Mouse (Mus musculus): ENCODE measurements around the gene Spns3.
"Not testable (repeated sequence)": the region's sequence is repeated elsewhere in the genome, so short reads cannot be mapped to it uniquely, and the experiment has no call there.

The Spns3 gene

GRCm38 (mm10) chr11:72556953-72557352, 6.6 kb upstream of the Spns3 start:
- no peak for DNase-seq (ENCODE audit: low spot score)

- DNase-seq (ENCODE audit: low spot score), result no peak
Measured at GRCm38 (mm10) chr11:72556470-72556869, 6.2 kb upstream of the Spns3 start.

DNA sequence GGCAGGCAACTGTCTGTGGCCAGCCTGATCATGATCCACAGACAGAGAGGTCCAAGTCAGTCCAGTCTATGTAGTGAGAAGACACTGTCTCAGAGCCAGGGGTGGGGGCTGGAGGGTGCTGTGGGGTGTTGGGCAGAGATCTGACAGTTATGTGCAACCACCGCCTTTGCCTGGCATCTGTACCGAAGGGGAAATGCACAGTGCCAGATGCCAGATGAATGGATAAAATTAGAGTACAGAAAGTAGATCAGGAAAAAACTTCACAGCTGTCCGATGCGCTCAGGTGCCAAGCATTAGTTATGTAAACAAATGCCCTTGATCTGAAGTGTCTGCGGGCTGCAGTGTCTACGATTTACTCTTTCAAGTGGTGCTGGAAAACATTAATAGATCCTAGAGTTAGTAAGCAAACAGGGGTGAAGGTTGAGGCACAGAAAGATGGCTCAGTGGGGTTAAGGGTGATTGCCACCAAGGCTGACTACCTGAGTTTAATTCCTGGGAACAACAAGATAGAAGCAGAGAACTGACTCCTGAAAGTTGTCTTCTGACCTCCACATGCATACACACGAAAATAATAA, 1.3 kb upstream of the Spns3 start:
- DNase-seq (ENCODE audit: low spot score), result no peak

DNA sequence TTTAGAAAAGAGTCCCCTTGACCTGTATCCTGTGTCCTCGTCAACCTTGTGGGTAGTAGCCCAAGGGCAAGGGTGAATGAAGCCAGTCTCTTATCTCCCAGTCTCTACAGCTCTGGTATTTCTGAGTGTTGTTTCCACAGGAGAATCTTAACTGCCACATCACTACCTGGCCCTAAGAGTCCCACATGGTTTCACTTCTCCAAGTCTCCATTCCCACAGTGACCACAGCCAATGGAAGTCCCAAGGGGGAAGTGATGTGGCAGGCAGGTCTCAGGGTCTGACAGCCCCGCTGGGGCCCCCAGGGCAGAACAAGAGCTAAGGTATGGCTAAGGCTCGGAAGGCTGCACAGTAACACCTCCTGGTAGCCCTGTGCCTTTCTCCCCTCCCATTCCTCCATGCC, 3.1 kb downstream of the Spns3 start:
- DNase-seq (ENCODE audit: low spot score), result no peak

DNA sequence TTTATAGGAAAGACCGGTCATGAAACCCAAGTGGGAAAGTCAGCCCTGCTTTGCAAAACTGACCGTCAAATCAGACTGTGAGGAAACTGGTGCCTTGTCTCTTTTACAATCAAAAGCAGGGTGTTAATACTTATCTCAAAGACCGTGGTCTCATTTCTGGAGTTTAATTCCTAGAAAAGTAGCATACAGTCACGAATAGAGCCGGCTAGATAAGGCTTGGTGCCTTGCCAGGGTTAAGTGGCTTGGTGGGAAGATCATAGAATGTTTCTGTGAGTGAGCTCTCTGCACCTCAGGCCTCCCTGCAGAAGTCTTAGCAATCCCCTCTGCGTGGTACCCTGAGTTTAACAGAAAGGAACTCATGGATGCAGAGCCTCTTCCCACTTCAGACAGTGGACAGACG, 5.6 kb downstream of the Spns3 start:
- DNase-seq (ENCODE audit: low spot score), result no peak

DNA sequence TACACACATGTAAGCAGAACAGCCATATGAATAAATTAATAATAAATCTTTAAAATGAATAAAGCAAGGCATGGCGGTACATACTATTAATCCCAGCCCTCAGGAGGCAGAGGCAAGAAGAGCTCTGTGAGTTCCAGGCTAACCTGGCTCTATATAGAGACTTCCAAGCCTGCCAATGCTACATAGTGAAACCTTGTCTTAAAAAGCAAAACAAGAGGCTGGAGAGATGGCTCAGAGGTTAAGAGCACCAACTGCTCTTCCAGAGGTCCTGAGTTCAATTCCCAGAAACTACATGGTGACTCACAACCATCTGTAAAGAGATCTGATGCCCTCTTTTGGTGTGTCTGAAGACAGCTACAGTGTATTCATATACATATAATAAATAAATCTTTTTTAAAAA, 6.6 kb downstream of the Spns3 start:
- not testable (repeated sequence) for DNase-seq (ENCODE audit: low spot score)

GRCm38 (mm10) chr11:72542586-72542985, 7.7 kb downstream of the Spns3 start:
- no peak for DNase-seq (ENCODE audit: low spot score)

DNA sequence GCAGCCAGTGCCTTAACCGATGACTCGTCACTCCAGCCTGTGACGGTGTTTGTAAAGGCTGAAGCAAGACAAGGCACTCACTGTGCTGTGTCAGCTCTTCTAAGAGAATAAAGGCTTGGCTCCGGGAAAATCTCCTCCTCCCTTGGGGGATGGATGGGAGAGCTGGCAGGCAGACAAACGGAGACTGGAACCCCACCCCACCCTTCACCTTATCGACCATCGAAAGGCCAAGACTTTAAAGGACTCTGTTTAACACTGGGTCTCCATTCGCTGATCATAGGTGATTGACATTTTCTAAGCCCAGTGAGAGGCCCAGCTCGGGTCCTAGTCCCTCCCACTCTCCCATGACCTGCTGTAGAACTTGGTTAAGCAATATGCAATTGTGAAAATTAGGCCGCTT, 8.4 kb downstream of the Spns3 start:
- no peak for DNase-seq (ENCODE audit: low spot score)

GRCm38 (mm10) chr11:72540437-72540836, 9.9 kb downstream of the Spns3 start:
- peak; percentile 36 for DNase-seq (ENCODE audit: low spot score)

DNA sequence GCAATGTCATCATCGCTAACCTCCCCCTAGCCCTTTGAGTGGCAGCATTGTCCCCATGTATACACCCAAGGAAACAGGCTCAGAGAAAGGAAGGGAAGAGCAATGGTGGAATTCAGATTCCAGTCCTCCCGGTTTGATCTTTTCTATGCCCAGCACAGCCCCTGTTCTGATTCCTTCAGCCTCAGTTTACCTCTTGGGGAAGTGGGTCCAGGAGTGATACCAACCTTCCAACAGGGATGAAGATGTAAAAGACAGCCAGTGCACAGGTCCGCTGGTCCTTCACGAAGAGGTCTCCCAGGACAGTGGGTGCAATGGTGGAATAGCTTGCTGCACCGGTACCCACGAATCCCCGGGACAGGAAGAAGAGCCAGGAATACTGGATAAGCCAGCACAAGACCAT, 11.5 kb downstream of the Spns3 start:
- DNase-seq (ENCODE audit: low spot score), result no peak

DNA sequence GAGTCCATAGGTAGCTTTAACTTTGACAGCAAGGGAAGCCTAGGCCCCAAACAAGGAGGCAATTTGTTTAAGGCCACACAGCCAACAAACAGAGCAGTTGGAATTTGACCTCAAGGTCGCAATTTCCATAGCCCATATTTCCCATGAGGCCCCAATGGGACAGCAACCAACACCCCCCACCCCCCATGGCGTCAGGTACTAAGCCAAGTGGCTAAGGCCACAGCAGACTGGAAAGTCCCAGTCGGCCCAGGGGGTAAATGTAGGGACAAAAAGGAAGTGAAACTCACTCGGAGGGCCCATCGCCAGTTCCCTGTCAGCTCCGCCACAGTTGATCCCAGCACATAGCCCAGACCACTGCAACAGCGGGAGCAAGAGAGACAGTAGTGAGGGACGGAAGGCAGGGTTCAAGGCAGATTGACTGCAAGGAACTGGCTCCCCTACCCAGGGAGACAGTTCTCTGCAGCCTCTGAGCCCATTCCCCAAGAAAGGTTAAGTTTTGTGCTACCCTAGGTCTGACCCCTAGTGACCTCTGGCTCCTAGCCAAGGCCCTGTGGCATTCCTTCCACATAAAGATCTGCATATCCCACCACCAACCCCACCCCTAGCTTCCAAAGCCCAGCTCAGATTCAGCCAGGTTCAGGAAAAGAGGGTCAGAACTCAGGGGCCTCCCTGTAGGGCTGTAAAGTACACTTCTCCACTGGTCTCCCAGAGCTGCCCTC, 12.1 kb downstream of the Spns3 start:
- DNase-seq (ENCODE audit: low spot score), result no peak

DNA sequence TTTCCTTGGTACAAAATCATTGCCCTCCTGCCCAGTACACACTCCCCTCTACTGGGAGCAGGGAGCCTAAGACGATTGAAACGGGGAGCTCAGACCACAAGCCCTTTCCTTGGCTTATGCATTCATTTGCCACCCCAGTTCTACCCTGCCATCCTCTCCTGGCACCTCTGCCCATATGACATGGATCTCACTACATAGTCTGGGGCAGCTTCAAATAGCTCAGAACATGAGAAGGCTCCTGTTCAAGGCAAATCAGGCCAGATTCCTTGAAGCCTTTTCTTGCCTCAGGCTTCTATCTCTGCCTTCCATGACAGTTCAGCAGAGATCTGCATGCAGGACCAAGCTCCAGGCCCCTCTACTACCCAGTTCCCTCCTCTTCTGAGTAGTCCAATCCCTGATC, 12.8 kb downstream of the Spns3 start:
- DNase-seq (ENCODE audit: low spot score), result no peak

GRCm38 (mm10) chr11:72535519-72535918, 14.8 kb downstream of the Spns3 start:
- no peak for DNase-seq (ENCODE audit: low spot score)

- DNase-seq (ENCODE audit: low spot score), result no peak
Measured at GRCm38 (mm10) chr11:72532890-72533289, 17.4 kb downstream of the Spns3 start.

GRCm38 (mm10) chr11:72531632-72532031, 18.7 kb downstream of the Spns3 start:
- no peak for DNase-seq (ENCODE audit: low spot score)

DNA sequence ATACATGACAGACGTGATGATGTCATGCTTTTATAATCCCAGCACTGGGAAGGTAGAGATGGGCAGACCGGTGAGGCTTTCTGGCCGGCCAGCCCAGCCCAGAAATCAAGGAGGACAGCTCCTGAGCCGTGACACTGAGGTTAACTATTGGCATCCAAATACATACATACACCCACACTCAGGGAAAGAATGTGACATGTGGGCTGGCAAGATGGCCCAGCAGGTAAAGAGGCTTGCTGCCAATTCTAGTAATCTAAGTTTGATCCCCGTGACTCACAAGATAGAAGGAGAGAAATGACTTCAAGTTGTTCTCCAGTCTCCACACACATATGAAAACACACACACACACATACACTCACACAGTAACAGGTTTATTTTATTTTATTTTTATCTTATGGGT, 19.2 kb downstream of the Spns3 start:
- no peak for DNase-seq (ENCODE audit: low spot score)

DNA sequence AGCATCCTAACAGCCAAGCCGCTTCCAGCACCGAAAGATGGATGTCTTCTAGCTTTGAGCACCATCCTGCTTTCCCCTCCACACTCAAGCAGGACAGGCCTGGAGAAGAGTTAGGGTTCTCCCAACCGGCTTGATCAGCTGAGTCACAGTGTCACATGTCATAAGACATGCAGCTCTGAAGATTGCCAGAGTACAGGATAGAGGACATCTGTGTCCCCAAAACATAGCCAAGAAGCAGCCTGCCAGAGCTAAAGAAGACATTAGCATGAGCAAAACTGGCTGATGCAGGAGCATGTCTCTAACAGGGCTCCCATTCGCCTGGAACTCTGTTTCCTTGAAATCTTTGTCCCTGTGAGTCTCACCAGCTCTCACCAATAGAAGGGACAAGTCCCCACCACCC, 24.1 kb downstream of the Spns3 start:
- DNase-seq (ENCODE audit: low spot score), result no peak

DNA sequence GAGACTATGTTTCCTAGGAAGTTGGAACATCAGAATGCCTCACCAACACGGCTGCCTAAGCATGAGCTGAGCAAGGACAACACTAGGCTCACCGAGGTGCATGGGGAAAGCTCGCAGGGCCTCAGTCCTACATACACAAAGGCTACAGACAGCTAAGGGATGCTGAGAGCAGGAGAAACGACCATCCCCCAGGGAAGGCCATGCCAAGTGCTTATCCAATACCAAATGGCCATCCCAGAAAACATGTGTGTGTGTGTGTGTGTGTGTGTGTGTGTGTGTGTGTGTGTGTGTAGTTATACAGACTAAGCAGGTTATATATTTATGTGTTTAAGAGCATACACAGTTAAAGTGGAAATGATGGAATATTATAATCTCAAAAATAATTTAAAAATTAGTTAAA, 26.6 kb downstream of the Spns3 start:
- no peak for DNase-seq (ENCODE audit: low spot score)

- no peak for DNase-seq (ENCODE audit: low spot score)
Measured at GRCm38 (mm10) chr11:72522616-72523041, 27.7 kb downstream of the Spns3 start.

- DNase-seq (ENCODE audit: low spot score), result no peak
Measured at GRCm38 (mm10) chr11:72521598-72522541, 28.4 kb downstream of the Spns3 start.

DNA sequence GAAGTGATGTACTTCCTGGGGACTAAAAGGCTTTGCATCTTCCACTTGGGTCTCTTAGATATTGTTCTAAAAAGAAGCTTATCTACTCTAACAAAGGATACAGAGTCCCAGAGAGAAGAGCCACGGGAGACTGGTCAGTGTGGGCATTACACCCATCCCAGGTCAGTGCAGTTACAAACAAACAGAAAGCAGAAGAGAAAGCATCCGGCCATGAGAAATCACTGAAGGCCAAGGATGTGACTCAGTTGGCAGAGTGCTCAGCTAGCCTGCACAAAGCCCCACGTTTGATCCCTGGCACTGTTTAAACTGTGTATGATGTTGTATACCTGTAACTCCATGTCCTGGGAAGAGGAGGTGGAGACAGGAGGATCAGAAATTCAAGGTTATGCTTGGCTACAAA, 30.4 kb downstream of the Spns3 start:
- DNase-seq (ENCODE audit: low spot score), result no peak

DNA sequence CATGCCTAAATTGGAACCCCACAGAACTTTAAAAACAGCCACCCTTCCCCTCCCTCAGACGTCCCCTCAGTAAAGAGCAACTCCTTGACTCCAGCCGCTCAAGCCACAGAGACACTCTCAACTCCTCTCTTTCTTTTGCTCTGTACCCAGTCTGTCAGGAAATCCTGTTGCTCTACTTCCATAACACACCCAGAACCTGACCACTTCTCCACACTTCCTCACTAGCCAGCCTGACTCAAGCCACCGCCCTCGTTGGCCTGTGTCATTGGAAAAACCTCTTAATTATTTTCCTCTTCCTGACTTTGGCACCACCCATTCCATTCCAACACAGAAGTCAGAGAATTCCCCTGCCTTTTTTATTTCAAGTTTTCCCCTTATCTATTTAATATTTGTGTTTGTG, 31.1 kb downstream of the Spns3 start:
- DNase-seq (ENCODE audit: low spot score), result no peak

- DNase-seq (ENCODE audit: low spot score), result no peak
Measured at GRCm38 (mm10) chr11:72518449-72518848, 31.9 kb downstream of the Spns3 start.
